Mouse (Mus musculus): ENCODE measurements around the gene Pspn. TPM values are rescaled to one million over a fixed set of nuclear protein-coding genes. Genes with fewer than 3 reads are reported as not detected.

Pspn gene
- total and polyA plus RNA-seq, 2 experiments from 2014 or later: 0.27 TPM; not detected in 1

GRCm38 (mm10) chr17:57007137-57007905, 7.5 kb upstream of the Pspn start:
- TF ChIP-seq EP300 (IDR thresholded peaks at IDR 0.05; ENCODE audit: low read depth) (no peak), CTCF (IDR thresholded peaks at IDR 0.05; ENCODE audit: low read depth) (peak; percentile 55)
- ATAC-seq (ENCODE audit: insufficient read depth, low read depth) (0 out of 2 replicates have a peak, but pooled peaks have one; percentile 12), DNase-seq (ENCODE audit: low spot score) (no peak)
- WGBS: 89% methylated on average over 13 of the region's 13 CpGs
- H3K9me3 ChIP-seq (replicated peaks; ENCODE audit: control insufficient read depth, low read length): no peaks in the 10 kb centered on the region
- H3K9ac ChIP-seq (replicated peaks; ENCODE audit: low read depth, low read length): no peak overlapping the region
- H3K27ac ChIP-seq (ENCODE audit: low read depth): no peak overlapping the region
- peaks cover 18% of the 10 kb centered on the region for H3K4me1 ChIP-seq (ENCODE audit: control insufficient read depth, insufficient read depth)
- no peak overlapping the region for H3K4me3 ChIP-seq (ENCODE audit: low read depth, low read length)
- no peaks in the 10 kb centered on the region for H3K27me3 ChIP-seq (ENCODE audit: control insufficient read depth, insufficient read depth, low read length)
- H3K4me2 ChIP-seq (ENCODE audit: low read depth, low read length): no peak overlapping the region
- peaks cover 56% of the 10 kb centered on the region for H3K36me3 ChIP-seq (replicated peaks; ENCODE audit: control insufficient read depth, insufficient read depth, low read length)

DNA sequence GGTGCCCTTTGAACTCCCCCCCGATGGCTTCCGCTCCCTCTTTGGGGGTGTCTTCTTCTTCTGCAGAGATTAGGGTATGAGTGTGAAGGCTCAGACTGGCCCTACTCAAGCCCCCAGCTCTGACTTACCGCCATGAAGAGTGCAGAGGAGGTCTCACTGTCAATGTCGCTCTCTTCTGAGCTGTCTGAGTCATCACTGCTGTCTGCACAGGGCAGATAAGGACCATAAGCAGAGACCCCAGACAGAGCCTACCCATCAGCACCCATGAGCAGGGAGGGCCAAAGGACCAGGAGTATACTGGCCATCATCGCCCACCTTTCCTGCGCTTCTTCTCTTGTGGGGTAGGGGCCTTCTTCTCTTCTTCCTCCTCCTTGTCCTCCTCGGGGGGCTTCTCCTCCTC, 4.2 kb upstream of the Pspn start:
- no peak overlapping the region for H3K9ac ChIP-seq (replicated peaks; ENCODE audit: low read depth, low read length)
- no peaks in the 10 kb centered on the region for H3K9me3 ChIP-seq (replicated peaks; ENCODE audit: control insufficient read depth, low read length)
- TF ChIP-seq CTCF (IDR thresholded peaks at IDR 0.05; ENCODE audit: low read depth): no peak
- no peak for TF ChIP-seq EP300 (IDR thresholded peaks at IDR 0.05; ENCODE audit: low read depth)
- no peak overlapping the region for H3K4me3 ChIP-seq (ENCODE audit: low read depth, low read length)
- no peak overlapping the region for H3K4me2 ChIP-seq (ENCODE audit: low read depth, low read length)
- H3K27ac ChIP-seq (ENCODE audit: low read depth): no peak overlapping the region
- no peaks in the 10 kb centered on the region for H3K27me3 ChIP-seq (ENCODE audit: control insufficient read depth, insufficient read depth, low read length)
- ATAC-seq (ENCODE audit: insufficient read depth, low read depth) (no peak), DNase-seq (ENCODE audit: low spot score) (no peak)
- peaks cover 10% of the 10 kb centered on the region; the same call in 1 of the 2 replicates for H3K4me1 ChIP-seq (ENCODE audit: control insufficient read depth, insufficient read depth)
- peaks cover 62% of the 10 kb centered on the region for H3K36me3 ChIP-seq (replicated peaks; ENCODE audit: control insufficient read depth, insufficient read depth, low read length)
- 79% methylated on average over 7 of the region's 7 CpGs for WGBS

GRCm38 (mm10) chr17:57001228-57001627, 1.4 kb upstream of the Pspn start:
- TF ChIP-seq CTCF (IDR thresholded peaks at IDR 0.05; ENCODE audit: low read depth): no peak
- TF ChIP-seq EP300 (IDR thresholded peaks at IDR 0.05; ENCODE audit: low read depth): no peak
- WGBS: 16% methylated on average over 8 of the region's 8 CpGs
- H3K4me1 ChIP-seq (ENCODE audit: control insufficient read depth, insufficient read depth): peaks cover 10% of the 10 kb centered on the region; the same call in 1 of the 2 replicates
- ATAC-seq (ENCODE audit: insufficient read depth, low read depth): no peak
- H3K36me3 ChIP-seq (replicated peaks; ENCODE audit: control insufficient read depth, insufficient read depth, low read length): peaks cover 42% of the 10 kb centered on the region
- no peak overlapping the region for H3K4me3 ChIP-seq (ENCODE audit: low read depth, low read length)
- peak; percentile 12 for DNase-seq (ENCODE audit: low spot score)
- H3K9ac ChIP-seq (replicated peaks; ENCODE audit: low read depth, low read length): no peak overlapping the region
- peak overlapping the region; percentile 36; the same call in 1 of the 2 replicates for H3K27ac ChIP-seq (ENCODE audit: low read depth)
- H3K4me2 ChIP-seq (ENCODE audit: low read depth, low read length): no peak overlapping the region
- H3K9me3 ChIP-seq (replicated peaks; ENCODE audit: control insufficient read depth, low read length): no peaks in the 10 kb centered on the region
- H3K27me3 ChIP-seq (ENCODE audit: control insufficient read depth, insufficient read depth, low read length): no peaks in the 10 kb centered on the region

- TF ChIP-seq EP300 (IDR thresholded peaks at IDR 0.05; ENCODE audit: low read depth) (no peak), CTCF (IDR thresholded peaks at IDR 0.05; ENCODE audit: low read depth) (no peak)
- no peak overlapping the region for H3K9ac ChIP-seq (replicated peaks; ENCODE audit: low read depth, low read length)
- H3K36me3 ChIP-seq (replicated peaks; ENCODE audit: control insufficient read depth, insufficient read depth, low read length): peaks cover 43% of the 10 kb centered on the region
- no peak overlapping the region for H3K27ac ChIP-seq (ENCODE audit: low read depth)
- no peak overlapping the region for H3K4me3 ChIP-seq (ENCODE audit: low read depth, low read length)
- peaks cover 10% of the 10 kb centered on the region; the same call in 1 of the 2 replicates for H3K4me1 ChIP-seq (ENCODE audit: control insufficient read depth, insufficient read depth)
- no peaks in the 10 kb centered on the region for H3K9me3 ChIP-seq (replicated peaks; ENCODE audit: control insufficient read depth, low read length)
- no peak for DNase-seq (ENCODE audit: low spot score)
- no peak for ATAC-seq (ENCODE audit: insufficient read depth, low read depth)
- H3K27me3 ChIP-seq (ENCODE audit: control insufficient read depth, insufficient read depth, low read length): no peaks in the 10 kb centered on the region
- WGBS: 89% methylated on average over 9 of the region's 9 CpGs
- H3K4me2 ChIP-seq (ENCODE audit: low read depth, low read length): no peak overlapping the region
Observed at GRCm38 (mm10) chr17:56999414-56999813, 404 bp downstream of the Pspn start.

DNA sequence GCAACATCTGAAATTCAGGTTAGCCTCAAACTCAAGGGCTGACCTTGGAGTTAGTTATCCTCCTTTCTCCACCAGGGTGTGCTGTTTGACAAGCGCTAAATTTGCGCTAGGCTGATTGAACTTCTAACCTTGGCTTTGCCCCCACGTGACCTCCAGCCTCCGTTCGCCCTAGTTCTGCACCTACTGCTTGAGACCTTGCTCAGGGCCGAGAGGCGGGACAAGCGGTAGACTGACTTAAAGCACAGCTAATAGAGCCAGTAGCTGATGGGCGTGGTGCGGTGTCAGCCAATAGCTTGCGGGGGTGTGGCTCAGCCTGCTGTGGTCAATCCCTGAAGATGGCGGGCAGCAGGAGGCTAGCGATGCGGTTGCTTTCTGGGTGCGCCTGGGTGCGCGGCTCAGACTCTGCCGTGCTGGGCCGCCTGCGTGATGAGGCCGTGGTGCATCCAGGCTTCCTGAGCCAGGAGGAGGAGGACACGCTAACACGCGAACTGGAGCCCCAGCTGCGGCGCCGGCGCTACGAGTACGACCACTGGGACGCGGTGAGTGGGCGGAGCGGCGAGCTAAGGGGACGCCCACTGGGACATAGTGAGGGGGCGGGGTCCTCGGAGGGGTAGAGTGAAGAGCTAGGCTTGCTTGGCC, 2.7 kb downstream of the Pspn start, which contains the start of gene Alkbh7:
Alkbh7 (plus strand) TSS at position 311 of the 639 bp plus-strand sequence.
- H3K4me3 ChIP-seq (ENCODE audit: low read depth, low read length): peak within 1 kb of the TSS; percentile 88
- ATAC-seq (ENCODE audit: insufficient read depth, low read depth): peak; percentile 99
- H3K4me1 ChIP-seq (ENCODE audit: control insufficient read depth, insufficient read depth): peaks cover 10% of the 10 kb centered on the region; the same call in 1 of the 2 replicates
- H3K36me3 ChIP-seq (replicated peaks; ENCODE audit: control insufficient read depth, insufficient read depth, low read length): peaks cover 48% of the 10 kb centered on the region
- under 1% methylated on average over 38 of the region's 38 CpGs for WGBS
- H3K4me2 ChIP-seq (ENCODE audit: low read depth, low read length): peak within 1 kb of the TSS; percentile 65
- peak within 1 kb of the TSS; percentile 51 for H3K9ac ChIP-seq (replicated peaks; ENCODE audit: low read depth, low read length)
- H3K27me3 ChIP-seq (ENCODE audit: control insufficient read depth, insufficient read depth, low read length): no peaks in the 10 kb centered on the region
- peak; percentile 84 for TF ChIP-seq EP300 (IDR thresholded peaks at IDR 0.05; ENCODE audit: low read depth)
- peak; percentile 91 for TF ChIP-seq CTCF (IDR thresholded peaks at IDR 0.05; ENCODE audit: low read depth)
- no peaks in the 10 kb centered on the region for H3K9me3 ChIP-seq (replicated peaks; ENCODE audit: control insufficient read depth, low read length)
- DNase-seq (ENCODE audit: low spot score): peak; percentile 100
- H3K27ac ChIP-seq (ENCODE audit: low read depth): peak within 1 kb of the TSS; percentile 84

All from heart, postnatal 0 days (tissue).